In the genomic region with DNA sequence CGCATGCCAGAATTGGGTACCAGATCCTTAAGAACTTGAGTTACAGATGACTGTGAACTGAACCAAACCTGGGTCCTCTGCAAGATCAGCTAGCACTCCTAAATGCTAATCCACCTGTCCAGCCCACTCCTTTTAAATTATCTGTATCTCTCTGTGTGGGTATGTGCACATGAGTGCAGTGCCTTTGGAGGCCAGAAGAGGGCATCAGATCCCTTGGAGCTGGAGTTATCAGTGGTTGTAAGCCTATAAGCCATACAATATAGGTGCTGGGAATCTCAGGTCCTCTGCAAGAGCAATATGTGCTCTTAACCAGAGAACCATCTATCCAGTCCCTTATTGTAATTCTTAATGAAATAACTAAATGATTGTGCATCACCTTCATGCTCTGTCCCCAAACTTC, we compare ENCODE assay signal across 16 mouse cellular contexts. TPM values are rescaled to one million over a fixed set of nuclear protein-coding genes. Genes with fewer than 3 reads are reported as not detected.
A peak's percentile ranks its signal among the peaks of the same experiment; 100 is the strongest.
DNase-seq lines count a peak whose midpoint lies in the region; ATAC-seq and TF ChIP-seq lines count a peak whose summit lies in the region.
"Had no signal": no experiment of that assay in that cellular context is flagged by ENCODE, and none has a peak within 500 bp of the region (broad histone marks: within the 10 kb centered on the region; RNA-seq: fewer than 3 reads in every experiment).

No protein-coding gene starts in this region.

- intact Hi-C loops in left cerebral cortex, postnatal 25 days (cut with DNase I), result no loop called here

- H3K36me3 ChIP-seq in kidney, adult 2 months (ENCODE audit: control insufficient read depth, insufficient read depth, low read length), result no peaks in the 10 kb centered on the region
- H3K36me3 ChIP-seq in midbrain, postnatal 0 days (ENCODE audit: insufficient read depth, low read length), result no peaks in the 10 kb centered on the region
- no peaks in the 10 kb centered on the region for H3K36me3 ChIP-seq in midbrain, embryonic 13.5 days
- H3K36me3 ChIP-seq: embryonic facial prominence, embryonic 10.5 days; forebrain, embryonic 12.5 days; liver, embryonic 13.5 days had no signal

- no peaks in the 10 kb centered on the region for H3K9me3 ChIP-seq in midbrain, postnatal 0 days (ENCODE audit: low read length)
- H3K9me3 ChIP-seq in midbrain, embryonic 13.5 days, result 0 out of 2 replicates have a peak, but pooled peaks cover 4% of the 10 kb centered on the region
- H3K9me3 ChIP-seq: forebrain, embryonic 12.5 days had no signal

- no peak overlapping the region for H3K27ac ChIP-seq in kidney, adult 2 months (ENCODE audit: insufficient read depth, low read depth, low read length)
- H3K27ac ChIP-seq in midbrain, postnatal 0 days (ENCODE audit: low read depth, low read length), result no peak overlapping the region
- H3K27ac ChIP-seq in midbrain, embryonic 13.5 days, result no peak overlapping the region
- H3K27ac ChIP-seq in bone marrow, adult 2 months (ENCODE audit: control insufficient read depth, insufficient read depth, low read depth, low read length, poor library complexity), result no peak overlapping the region
- H3K27ac ChIP-seq: embryonic facial prominence, embryonic 10.5 days; forebrain, embryonic 12.5 days; left cerebral cortex, adult 2 months; liver, embryonic 13.5 days had no signal

- no peak overlapping the region for H3K4me3 ChIP-seq in kidney, adult 2 months (ENCODE audit: insufficient read depth, low read depth, low read length)
- no peak overlapping the region for H3K4me3 ChIP-seq in midbrain, postnatal 0 days (ENCODE audit: low read depth, low read length)
- H3K4me3 ChIP-seq in midbrain, embryonic 13.5 days (replicated peaks), result no peak overlapping the region
- H3K4me3 ChIP-seq in bone marrow, adult 2 months (replicated peaks; ENCODE audit: control insufficient read depth, low read depth, low read length), result no peak overlapping the region
- H3K4me3 ChIP-seq: embryonic facial prominence, embryonic 10.5 days; forebrain, embryonic 12.5 days; left cerebral cortex, adult 2 months; liver, embryonic 13.5 days had no signal

- TF ChIP-seq POLR2A in kidney, adult 2 months (IDR thresholded peaks at IDR 0.05; ENCODE audit: low read depth, low read length), result no peak
- TF ChIP-seq POLR2A in bone marrow, adult 2 months (IDR thresholded peaks at IDR 0.05; ENCODE audit: borderline replicate concordance, control insufficient read depth, low read depth, low read length), result no peak

- no peaks in the 10 kb centered on the region for H3K27me3 ChIP-seq in kidney, adult 2 months (replicated peaks; ENCODE audit: control insufficient read depth, insufficient read depth, low read length)
- no peaks in the 10 kb centered on the region for H3K27me3 ChIP-seq in midbrain, postnatal 0 days (ENCODE audit: insufficient read depth, low read length)
- H3K27me3 ChIP-seq in midbrain, embryonic 13.5 days, result no peaks in the 10 kb centered on the region
- H3K27me3 ChIP-seq: forebrain, embryonic 12.5 days; liver, embryonic 13.5 days had no signal

- no peak for ATAC-seq in midbrain, postnatal 0 days (ENCODE audit: low FRiP score)
- ATAC-seq in midbrain, embryonic 13.5 days, result no peak

- no peak overlapping the region for H3K9ac ChIP-seq in midbrain, postnatal 0 days (replicated peaks; ENCODE audit: low read length, poor library complexity, severe bottlenecking)
- H3K9ac ChIP-seq in midbrain, embryonic 13.5 days (replicated peaks), result no peak overlapping the region
- H3K9ac ChIP-seq: forebrain, embryonic 12.5 days; liver, embryonic 13.5 days had no signal

- WGBS in kidney, adult 2 months, result 100% methylated on average over 1 of the region's 1 CpGs
- WGBS in midbrain, postnatal 0 days, result 100% methylated on average over 1 of the region's 1 CpGs
- WGBS in midbrain, embryonic 13.5 days, result 100% methylated on average over 1 of the region's 1 CpGs
- 95% methylated on average over 1 of the region's 1 CpGs for whole genome bisulfite sequencing in bone marrow, adult 2 months

- H3K4me2 ChIP-seq in midbrain, postnatal 0 days (ENCODE audit: low read depth, low read length, poor library complexity, severe bottlenecking), result no peak overlapping the region
- no peak overlapping the region for H3K4me2 ChIP-seq in midbrain, embryonic 13.5 days (replicated peaks)
- H3K4me2 ChIP-seq: forebrain, embryonic 12.5 days; liver, embryonic 13.5 days had no signal

- H3K4me1 ChIP-seq in kidney, adult 2 months (ENCODE audit: control insufficient read depth, insufficient read depth, low read length), result peaks cover 2% of the 10 kb centered on the region; the same call in 1 of the 2 replicates
- H3K4me1 ChIP-seq in midbrain, postnatal 0 days (ENCODE audit: insufficient read depth, low read length), result no peaks in the 10 kb centered on the region
- no peaks in the 10 kb centered on the region for H3K4me1 ChIP-seq in midbrain, embryonic 13.5 days (replicated peaks)
- peaks cover 3% of the 10 kb centered on the region for H3K4me1 ChIP-seq in bone marrow, adult 2 months (ENCODE audit: control insufficient read depth, insufficient read depth, low read length)
- H3K4me1 ChIP-seq: forebrain, embryonic 12.5 days had no signal

- no peak for DNase-seq in kidney, adult 2 months
- no peak for DNase-seq in kidney, postnatal 10 days
- DNase-seq in midbrain, postnatal 0 days (ENCODE audit: low spot score), result no peak
- DNase-seq in kidney, adult 18-20 months, result no peak
- no peak for DNase-seq in left cerebral cortex, postnatal 25 days (ENCODE audit: low spot score in 2 of 2)
- DNase-seq: adrenal gland, adult 2 months; cerebellum, adult 9-10 months; gastrocnemius, postnatal 25 days; liver, embryonic 13.5 days; midbrain, embryonic 14.5 days; right cerebral cortex, postnatal 25 days had no signal

- 0 out of 2 replicates have a peak, but pooled peaks have one; percentile 8 for TF ChIP-seq CTCF in kidney, adult 2 months (conservative IDR thresholded peaks at IDR 0.05; ENCODE audit: insufficient read depth, insufficient read length, low read depth, low read length)
- peak; percentile 33 for TF ChIP-seq CTCF in midbrain, postnatal 0 days (IDR thresholded peaks at IDR 0.05)
- TF ChIP-seq CTCF in bone marrow, adult 2 months (IDR thresholded peaks at IDR 0.05; ENCODE audit: control insufficient read depth, insufficient read depth, low read length), result 0 out of 2 replicates have a peak, but pooled peaks have one; percentile 29

RNA-seq across cellular contexts. Expression of a gene that starts 24.1 kb away (rescaled TPM):
- polyA plus RNA-seq in kidney, adult 2 months (2012; rRNA removed), result 22.6 and 24.1 TPM in 2 replicates
- total RNA-seq in midbrain, postnatal 0 days (2014; rRNA removed), result 52.3 and 75.5 TPM in 2 replicates
- 54.3 and 56.2 TPM in 2 replicates for polyA plus RNA-seq in midbrain, postnatal 0 days (2015; fragmentation: Nextera tagmentation; extraction: Ambion mirVana)
- 71.5 and 79.3 TPM in 2 replicates for polyA plus RNA-seq in midbrain, embryonic 13.5 days (2015; fragmentation: Nextera tagmentation; extraction: Ambion mirVana)
- polyA plus RNA-seq in bone marrow, adult 2 months (2011; ENCODE audit: insufficient read depth, insufficient read length, low replicate concordance, missing spikeins), result 11.3 and 26.1 TPM in 2 replicates
- total RNA-seq in left cerebral cortex, postnatal 25 days (2021), result 10 to 100 TPM; 46.7 to 50.6 TPM

RNA-seq across cellular contexts. Expression of a gene that starts 39.4 kb away (rescaled TPM):
- 8.1 and 8.5 TPM in 2 replicates for polyA plus RNA-seq in kidney, adult 2 months (2012; rRNA removed)
- 41.7 and 42.1 TPM in 2 replicates for total RNA-seq in midbrain, postnatal 0 days (2014; rRNA removed)
- polyA plus RNA-seq in midbrain, postnatal 0 days (2015; fragmentation: Nextera tagmentation; extraction: Ambion mirVana), result 29.6 and 30.1 TPM in 2 replicates
- 4.7 and 4.9 TPM in 2 replicates for polyA plus RNA-seq in midbrain, embryonic 13.5 days (2015; fragmentation: Nextera tagmentation; extraction: Ambion mirVana)
- 5.9 and 7.4 TPM in 2 replicates for polyA plus RNA-seq in bone marrow, adult 2 months (2011; ENCODE audit: insufficient read depth, insufficient read length, low replicate concordance, missing spikeins)
- total RNA-seq in left cerebral cortex, postnatal 25 days (2021), result 10 to 100 TPM; 54.8 to 62.4 TPM

RNA-seq across cellular contexts. Expression of a gene that starts 55.9 kb away (rescaled TPM):
- 54.9 and 71.9 TPM in 2 replicates for polyA plus RNA-seq in kidney, adult 2 months (2012; rRNA removed)
- 54.5 and 70.4 TPM in 2 replicates for total RNA-seq in midbrain, postnatal 0 days (2014; rRNA removed)
- polyA plus RNA-seq in midbrain, postnatal 0 days (2015; fragmentation: Nextera tagmentation; extraction: Ambion mirVana), result 36.2 and 39.5 TPM in 2 replicates
- polyA plus RNA-seq in midbrain, embryonic 13.5 days (2015; fragmentation: Nextera tagmentation; extraction: Ambion mirVana), result 25.4 and 30.6 TPM in 2 replicates
- polyA plus RNA-seq in bone marrow, adult 2 months (2011; ENCODE audit: insufficient read depth, insufficient read length, low replicate concordance, missing spikeins), result 14.8 and 35.5 TPM in 2 replicates
- total RNA-seq in left cerebral cortex, postnatal 25 days (2021), result 10 to 100 TPM; 36.6 to 38.6 TPM

RNA-seq across cellular contexts. Expression of a gene that starts 59.7 kb away (rescaled TPM):
- polyA plus RNA-seq in kidney, adult 2 months (2012; rRNA removed), result 28.9 and 31.5 TPM in 2 replicates
- total RNA-seq in midbrain, postnatal 0 days (2014; rRNA removed), result 40.8 and 47.3 TPM in 2 replicates
- 120 and 124 TPM in 2 replicates for polyA plus RNA-seq in midbrain, postnatal 0 days (2015; fragmentation: Nextera tagmentation; extraction: Ambion mirVana)
- polyA plus RNA-seq in midbrain, embryonic 13.5 days (2015; fragmentation: Nextera tagmentation; extraction: Ambion mirVana), result 82.3 and 85.8 TPM in 2 replicates
- 72.3 and 112 TPM in 2 replicates for polyA plus RNA-seq in bone marrow, adult 2 months (2011; ENCODE audit: insufficient read depth, insufficient read length, low replicate concordance, missing spikeins)
- 10 to 100 TPM; 45.9 to 57.4 TPM for total RNA-seq in left cerebral cortex, postnatal 25 days (2021)
